Mouse (Mus musculus) hindbrain, embryonic 16.5 days (tissue): ENCODE results near the gene Arhgap22. TPM values are rescaled to one million over a fixed set of nuclear protein-coding genes. Genes with fewer than 3 reads are reported as not detected.

ENCODE experiments used
- ATAC-seq: fragments of 200-750 bp; cut with Nextera tagmentation; 2 replicates; pipeline ENCODE4 v1.8.0; 2017; ENCODE audit warnings: moderate TSS enrichment, moderate library complexity
- H3K27ac ChIP-seq: fragments of 300-500 bp; sonication (generic); 2 replicates; pipeline ENCODE4 v1.5.1; 2014; ENCODE audit warnings: low read depth, mild to moderate bottlenecking, control low read depth, low read length, moderate library complexity
- H3K27me3 ChIP-seq: fragments of 300-500 bp; sonication (generic); replicated peaks from 2 replicates; pipeline ENCODE4 v1.6.1; 2014; ENCODE audit warnings: low read length; ENCODE audit not compliant: control insufficient read depth, insufficient read depth
- H3K36me3 ChIP-seq: fragments of 300-500 bp; sonication (generic); 2 replicates; pipeline ENCODE4 v1.6.1; 2014; ENCODE audit warnings: mild to moderate bottlenecking, low read length, moderate library complexity, mixed read lengths; ENCODE audit not compliant: control insufficient read depth, insufficient read depth
- H3K4me1 ChIP-seq: fragments of 300-500 bp; sonication (generic); 2 replicates; pipeline ENCODE4 v1.6.1; 2014; ENCODE audit warnings: low read depth, low read length; ENCODE audit not compliant: control insufficient read depth, insufficient read depth
- H3K4me2 ChIP-seq: fragments of 300-500 bp; sonication (generic); 2 replicates; pipeline ENCODE4 v1.6.1; 2014; ENCODE audit warnings: mild to moderate bottlenecking, low read length, control low read depth, moderate library complexity
- H3K4me3 ChIP-seq: fragments of 300-500 bp; sonication (generic); 2 replicates; pipeline ENCODE4 v1.5.1; 2014; ENCODE audit warnings: mild to moderate bottlenecking, low read length, control low read depth, moderate library complexity
- H3K9ac ChIP-seq: fragments of 300-500 bp; sonication (generic); 2 replicates; pipeline ENCODE4 v1.6.1; 2014; ENCODE audit warnings: low read depth, mild to moderate bottlenecking, control low read depth, low read length, moderate library complexity
- H3K9me3 ChIP-seq: fragments of 300-500 bp; sonication (generic); 2 replicates; pipeline ENCODE4 v1.6.1; 2014; ENCODE audit warnings: mild to moderate bottlenecking, low read length, moderate library complexity; ENCODE audit not compliant: control insufficient read depth
- WGBS: fragments of 180-500 bp; shearing (Covaris S2); extraction: QIAGEN DNeasy Blood & Tissue Kit; methylation state at CpG from one replicate; pipeline ENCODE4 v1.1.7; 2014; 5-methylcytosine and 5-hydroxymethylcytosine counted together
- polyA plus RNA-seq: library from polyadenylated mRNA; unstranded; fragments of >200 nt; fragmentation: Nextera tagmentation; extraction: Ambion mirVana; gene quantifications from 2 replicates; pipeline ENCODE4 v1.2.1, GENCODE M21; 2015

Gene Arhgap22
- polyA plus RNA-seq, 1 experiment from 2014 or later, result 4.4 TPM

GRCm38 (mm10) chr14:33208331-33208730 lies 5.5 kb upstream of the Arhgap22 start:
- Histone ChIP-seq H3K4me1 (no peaks in the 10 kb centered on the region), H3K9ac (no peak overlapping the region), H3K4me2 (no peak overlapping the region), H3K9me3 (no peaks in the 10 kb centered on the region), H3K36me3 (no peaks in the 10 kb centered on the region), H3K4me3 (no peak overlapping the region), H3K27ac (no peak overlapping the region), H3K27me3 (no peaks in the 10 kb centered on the region)
- 45% methylated on average over 5 of the region's 5 CpGs for WGBS
- ATAC-seq, result no peak

DNA sequence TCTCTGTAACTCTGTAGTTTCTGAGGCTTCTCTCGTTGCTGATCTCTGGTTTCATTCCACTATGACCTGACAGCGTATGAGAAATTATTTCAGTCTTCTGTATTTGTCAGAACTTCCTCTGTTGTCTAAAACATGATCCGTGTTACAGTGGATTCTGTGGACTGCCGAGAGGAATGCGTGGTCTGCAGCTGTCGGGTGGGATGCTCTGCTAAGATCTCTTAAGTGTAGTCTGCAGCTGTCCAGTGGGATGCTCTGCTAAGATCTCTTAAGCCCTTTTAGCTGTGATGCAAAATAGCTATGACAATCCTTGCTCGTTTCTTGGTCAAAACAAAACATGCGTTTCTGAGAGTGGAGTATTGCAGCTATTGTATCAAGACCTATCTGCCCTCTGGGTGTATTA lies 3.0 kb upstream of the Arhgap22 start:
- no peak for ATAC-seq
- no peak overlapping the region for H3K4me2 ChIP-seq
- H3K4me3 ChIP-seq, result no peak overlapping the region
- H3K27me3 ChIP-seq, result no peaks in the 10 kb centered on the region
- H3K9ac ChIP-seq, result no peak overlapping the region
- H3K9me3 ChIP-seq, result no peaks in the 10 kb centered on the region
- no peaks in the 10 kb centered on the region for H3K36me3 ChIP-seq
- WGBS, result 82% methylated on average over 8 of the region's 8 CpGs
- H3K27ac ChIP-seq, result no peak overlapping the region
- H3K4me1 ChIP-seq, result peaks cover 4% of the 10 kb centered on the region

DNA sequence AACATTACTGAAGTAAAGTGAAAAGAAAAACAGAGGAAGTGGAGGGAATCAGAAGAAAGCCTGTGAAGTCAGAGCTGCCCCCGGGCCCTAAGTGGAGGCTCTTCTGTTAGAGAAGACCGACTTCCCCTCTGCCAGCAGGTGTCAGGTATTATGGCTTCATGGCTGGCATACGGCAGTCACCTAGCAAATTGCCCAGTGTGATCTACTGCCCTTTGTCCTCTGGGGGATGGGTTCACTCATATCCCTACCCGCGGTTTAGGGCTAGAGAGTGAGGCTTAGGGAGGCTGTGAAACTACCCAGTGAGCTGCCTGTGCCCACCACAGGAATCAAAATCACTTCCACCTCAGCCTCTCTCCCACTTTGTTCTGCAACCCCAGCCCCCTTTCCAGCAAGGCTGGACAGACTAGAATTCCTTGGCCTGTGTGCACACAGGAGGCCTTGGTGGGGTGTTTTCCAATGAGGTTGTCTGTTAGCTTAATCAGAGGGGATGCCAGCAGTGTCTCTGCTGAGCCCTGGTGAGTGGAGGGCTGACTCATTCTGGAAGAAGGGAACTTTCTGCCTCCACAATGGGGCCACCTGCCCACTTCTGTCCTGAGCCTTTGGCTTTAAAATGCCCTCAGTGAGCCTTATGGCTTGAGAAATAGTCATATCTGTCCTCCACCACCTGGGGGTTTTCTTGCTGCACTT lies 1.4 kb upstream of the Arhgap22 start:
- ATAC-seq, result no peak
- Histone ChIP-seq H3K4me1 (peaks cover 4% of the 10 kb centered on the region), H3K27ac (no peak overlapping the region), H3K9ac (no peak overlapping the region), H3K36me3 (no peaks in the 10 kb centered on the region), H3K4me2 (no peak overlapping the region), H3K9me3 (no peaks in the 10 kb centered on the region), H3K4me3 (no peak overlapping the region), H3K27me3 (no peaks in the 10 kb centered on the region)
- WGBS, result 75% methylated on average over 5 of the region's 5 CpGs

- Histone ChIP-seq H3K4me2 (no peak overlapping the region), H3K4me1 (peaks cover 4% of the 10 kb centered on the region), H3K4me3 (no peak overlapping the region), H3K36me3 (no peaks in the 10 kb centered on the region), H3K27me3 (no peaks in the 10 kb centered on the region), H3K9me3 (no peaks in the 10 kb centered on the region), H3K27ac (no peak overlapping the region), H3K9ac (no peak overlapping the region)
- ATAC-seq, result no peak
- 86% methylated on average over 12 of the region's 12 CpGs for WGBS
Measured at GRCm38 (mm10) chr14:33212958-33213309, 892 bp upstream of the Arhgap22 start.

GRCm38 (mm10) chr14:33214767-33215128 lies 922 bp downstream of the Arhgap22 start:
- Histone ChIP-seq H3K27ac (no peak overlapping the region), H3K9ac (no peak overlapping the region), H3K9me3 (no peaks in the 10 kb centered on the region), H3K36me3 (no peaks in the 10 kb centered on the region), H3K4me2 (no peak overlapping the region), H3K27me3 (no peaks in the 10 kb centered on the region), H3K4me3 (no peak overlapping the region), H3K4me1 (peaks cover 4% of the 10 kb centered on the region)
- no peak for ATAC-seq
- WGBS, result 31% methylated on average over 4 of the region's 4 CpGs

- no peak overlapping the region for H3K4me3 ChIP-seq
- H3K27me3 ChIP-seq, result no peaks in the 10 kb centered on the region
- H3K9ac ChIP-seq, result no peak overlapping the region
- no peak for ATAC-seq
- no peaks in the 10 kb centered on the region for H3K9me3 ChIP-seq
- no peak overlapping the region for H3K4me2 ChIP-seq
- 75% methylated on average over 1 of the region's 1 CpGs for WGBS
- no peak overlapping the region for H3K27ac ChIP-seq
- no peaks in the 10 kb centered on the region for H3K36me3 ChIP-seq
- H3K4me1 ChIP-seq, result peaks cover 4% of the 10 kb centered on the region
Measured at GRCm38 (mm10) chr14:33215163-33215562, 1.3 kb downstream of the Arhgap22 start.

DNA sequence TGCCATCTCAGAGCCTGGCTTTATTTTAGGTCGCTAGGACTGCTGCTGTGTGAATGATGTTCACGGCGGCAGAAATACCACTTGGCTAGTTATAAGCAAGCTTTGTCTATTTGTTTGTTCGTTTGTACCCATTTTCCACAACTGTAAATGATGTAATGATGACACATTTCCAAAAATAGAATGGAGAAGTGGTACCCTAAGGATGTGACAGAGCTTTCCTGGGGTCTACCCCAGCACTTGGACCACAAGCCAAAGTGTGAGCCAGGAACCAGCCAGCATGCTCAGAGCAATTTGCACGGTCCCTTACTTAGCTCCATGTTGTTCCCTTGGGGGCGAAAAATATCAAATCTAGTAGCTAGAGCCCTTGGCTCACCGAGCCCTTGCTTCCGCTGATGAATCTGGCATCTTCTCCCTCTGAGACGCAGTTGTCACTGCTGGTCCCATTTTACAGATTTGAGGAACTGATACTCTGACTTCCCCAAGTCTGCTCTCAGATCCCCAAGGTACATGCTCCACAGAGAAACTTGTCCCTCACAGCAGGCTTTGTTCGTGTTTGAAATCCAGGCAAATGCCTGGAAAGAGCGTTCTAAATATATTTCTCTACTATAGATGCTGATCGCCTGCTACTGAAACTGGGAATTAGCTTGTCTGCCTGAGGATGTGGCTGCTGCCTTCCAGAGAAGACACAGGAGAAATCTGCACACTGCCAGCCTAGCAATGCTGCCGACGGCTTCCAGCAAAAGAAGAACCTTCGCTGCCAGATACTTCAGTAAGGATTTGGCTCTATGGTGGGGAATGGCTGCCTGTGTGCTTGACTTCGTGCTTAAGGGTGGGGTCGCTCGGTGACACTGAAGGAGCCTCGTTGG lies 2.8 kb downstream of the Arhgap22 start:
- no peaks in the 10 kb centered on the region for H3K36me3 ChIP-seq
- no peaks in the 10 kb centered on the region for H3K9me3 ChIP-seq
- no peak overlapping the region for H3K27ac ChIP-seq
- 78% methylated on average over 19 of the region's 19 CpGs for WGBS
- no peaks in the 10 kb centered on the region for H3K27me3 ChIP-seq
- no peak overlapping the region for H3K4me3 ChIP-seq
- ATAC-seq, result no peak
- H3K9ac ChIP-seq, result no peak overlapping the region
- no peak overlapping the region for H3K4me2 ChIP-seq
- H3K4me1 ChIP-seq, result peaks cover 4% of the 10 kb centered on the region

- ATAC-seq, result no peak
- 87% methylated on average over 4 of the region's 4 CpGs for WGBS
- Histone ChIP-seq H3K4me3 (no peak overlapping the region), H3K27me3 (no peaks in the 10 kb centered on the region), H3K27ac (no peak overlapping the region), H3K4me2 (no peak overlapping the region), H3K4me1 (no peaks in the 10 kb centered on the region), H3K36me3 (no peaks in the 10 kb centered on the region), H3K9ac (no peak overlapping the region), H3K9me3 (no peaks in the 10 kb centered on the region)
Measured at GRCm38 (mm10) chr14:33225235-33225634, 11.4 kb downstream of the Arhgap22 start.

DNA sequence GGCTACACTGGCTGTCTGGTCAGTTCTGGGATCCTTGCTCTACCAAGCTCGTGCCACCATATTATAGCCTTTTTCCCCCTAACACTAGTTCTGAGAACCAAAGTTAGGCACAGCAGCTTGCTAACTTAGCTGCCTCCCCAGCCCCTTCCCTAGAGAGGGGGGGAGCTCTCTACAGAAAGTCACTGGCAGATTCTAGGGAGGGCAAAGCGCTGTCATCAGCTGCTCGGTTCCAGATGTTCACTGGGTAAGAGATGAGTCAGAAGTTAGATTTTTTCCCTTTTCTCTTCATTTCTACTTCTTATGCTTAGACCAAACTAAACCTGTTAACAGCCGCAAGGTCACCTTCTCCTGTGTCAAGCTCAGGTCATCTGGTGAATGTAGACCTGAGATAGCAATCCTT lies 16.8 kb downstream of the Arhgap22 start:
- H3K36me3 ChIP-seq, result no peaks in the 10 kb centered on the region
- no peaks in the 10 kb centered on the region for H3K4me1 ChIP-seq
- no peak overlapping the region for H3K9ac ChIP-seq
- H3K4me2 ChIP-seq, result no peak overlapping the region
- no peak for ATAC-seq
- no peak overlapping the region for H3K27ac ChIP-seq
- H3K9me3 ChIP-seq, result no peaks in the 10 kb centered on the region
- 83% methylated on average over 4 of the region's 4 CpGs for WGBS
- no peak overlapping the region for H3K4me3 ChIP-seq
- no peaks in the 10 kb centered on the region for H3K27me3 ChIP-seq
